Mouse (Mus musculus) E14TG2a.4 (cell line): Measurements from ENCODE around the gene Snapc5.

Experiments used
- CTCF ChIP-seq: conservative IDR thresholded peaks from 2 replicates; pipeline ENCODE4 v1.5.1; 2014; ENCODE audit warnings: low read length
- NANOG ChIP-seq: IDR thresholded peaks from 2 replicates; pipeline ENCODE4 v1.6.1; 2014; ENCODE audit warnings: borderline replicate concordance, low read length, mixed read lengths
- POU5F1 ChIP-seq: IDR thresholded peaks from 2 replicates; pipeline ENCODE4 v1.6.1; 2014; ENCODE audit warnings: low read length, borderline replicate concordance

DNA sequence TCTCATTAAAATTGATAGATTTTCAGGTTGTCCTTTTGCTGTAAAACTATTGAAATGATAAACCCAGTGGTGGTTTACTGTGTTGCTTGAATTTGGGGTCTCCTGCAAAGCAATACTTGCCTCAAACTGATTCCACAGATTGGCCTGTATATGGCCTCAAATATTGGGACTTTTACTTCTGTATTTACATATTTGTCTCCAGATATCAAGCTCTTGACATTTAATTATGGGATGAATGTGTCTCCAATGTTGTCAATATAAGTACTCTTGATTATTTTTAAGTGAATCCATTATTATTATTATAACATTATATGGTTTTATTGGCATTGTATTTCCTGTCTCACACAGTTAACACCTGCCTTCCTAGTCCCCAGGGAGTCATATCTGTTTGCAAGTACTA is 4.7 kb upstream of the Snapc5 start:
- TF ChIP-seq CTCF (no peak), NANOG (no peak), POU5F1 (no peak)
